Mouse (Mus musculus) small intestine, adult 2 months (tissue): ENCODE measurements around the gene Rab11fip3. TPM values are rescaled to one million over a fixed set of nuclear protein-coding genes. Genes with fewer than 3 reads are reported as not detected.

Source experiments
- H3K27ac ChIP-seq: fragments of 200-500 bp; 2 replicates; pipeline ENCODE4 v1.5.1; 2012; ENCODE audit warnings: low read depth, low read length, control low read depth, inconsistent platforms; ENCODE audit not compliant: insufficient read depth
- H3K27me3 ChIP-seq: fragments of 200-500 bp; 2 replicates; pipeline ENCODE4 v1.6.1; 2012; ENCODE audit warnings: mild to moderate bottlenecking, moderate library complexity, low read length, inconsistent platforms; ENCODE audit not compliant: control insufficient read depth, insufficient read depth
- H3K36me3 ChIP-seq: fragments of 200-500 bp; 2 replicates; pipeline ENCODE4 v1.6.1; 2012; ENCODE audit warnings: mild to moderate bottlenecking, low read length, control low read depth, inconsistent platforms; ENCODE audit not compliant: control insufficient read depth, insufficient read depth
- H3K4me1 ChIP-seq: fragments of 200-500 bp; 2 replicates; pipeline ENCODE4 v1.6.1; 2012; ENCODE audit warnings: low read length, inconsistent platforms, mixed read lengths; ENCODE audit not compliant: control insufficient read depth, insufficient read depth, insufficient read length
- H3K4me3 ChIP-seq: fragments of 200-500 bp; 2 replicates; pipeline ENCODE4 v1.5.1; 2012; ENCODE audit warnings: low read depth, mild to moderate bottlenecking, control low read depth, inconsistent platforms, low read length, moderate library complexity
- CTCF ChIP-seq: fragments of 200-500 bp; IDR thresholded peaks from 2 replicates; pipeline ENCODE4 v1.5.1; 2012; ENCODE audit warnings: low read depth, mild to moderate bottlenecking, control low read depth, inconsistent platforms, low read length, moderate library complexity, mixed read lengths; ENCODE audit not compliant: insufficient replicate concordance, insufficient read length; ENCODE audit errors: extremely low read depth
- POLR2A ChIP-seq: fragments of 200-500 bp; IDR thresholded peaks from 2 replicates; pipeline ENCODE4 v1.6.1; 2012; ENCODE audit warnings: low read depth, mild to moderate bottlenecking, control low read depth, inconsistent platforms, low read length, moderate library complexity
- WGBS: fragments of 180-500 bp; shearing (Covaris S2); methylation state at CpG from one replicate; pipeline ENCODE4 v1.1.7; 2018; 5-methylcytosine and 5-hydroxymethylcytosine counted together
- polyA plus RNA-seq: library from polyadenylated mRNA; depleted of rRNA; stranded (reverse); fragments of >200 nt; gene quantifications from 2 replicates; pipeline ENCODE4 v1.2.3, GENCODE M21; 2012

Gene Rab11fip3
- polyA plus RNA-seq, 1 experiment, result 116 TPM

DNA sequence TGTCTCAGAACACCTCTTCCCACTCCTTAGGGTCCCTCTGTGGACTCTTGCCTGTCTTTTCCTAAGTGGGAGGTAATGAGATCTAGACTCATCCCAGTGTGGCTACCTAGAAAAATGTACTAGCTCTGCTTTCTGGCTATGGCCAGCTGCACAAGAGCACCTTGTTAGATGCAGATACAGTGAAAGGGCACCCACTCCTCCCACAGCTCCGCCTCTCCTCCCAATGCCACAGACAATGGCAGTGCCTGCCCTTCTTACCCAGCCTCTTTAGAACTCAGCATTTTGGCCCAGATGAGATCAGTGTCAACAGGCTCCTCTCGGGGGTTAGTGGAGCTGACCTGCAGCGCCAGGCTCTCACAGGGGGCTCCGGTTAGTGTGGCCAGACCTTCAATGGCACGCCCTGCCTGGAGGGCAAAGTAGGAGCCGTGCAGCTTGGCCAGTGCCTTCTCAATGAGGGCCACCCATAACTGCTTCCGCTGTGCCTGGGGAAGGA lies 106.9 kb downstream of the Rab11fip3 start:
- 97% methylated on average over 7 of the region's 7 CpGs for WGBS

DNA sequence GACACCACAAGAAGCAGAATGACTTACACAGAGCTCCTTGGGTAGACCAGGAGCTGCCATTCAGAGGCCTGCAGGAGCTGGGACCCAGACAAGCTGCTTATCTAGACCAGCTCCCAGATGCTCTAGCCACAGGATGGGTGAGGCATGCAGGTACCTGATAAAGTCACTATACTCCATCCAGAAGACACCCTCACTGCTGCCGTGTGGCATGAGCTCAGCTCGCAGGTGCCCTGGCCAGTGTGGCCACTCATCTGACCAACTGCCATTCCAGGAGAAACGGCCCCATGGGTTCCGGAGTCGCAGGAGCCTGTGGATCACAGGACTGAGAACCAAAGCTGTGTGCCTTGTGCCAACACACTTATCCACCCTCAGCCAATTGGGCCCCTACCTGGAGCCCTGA lies 107.8 kb downstream of the Rab11fip3 start:
- no peak for TF ChIP-seq POLR2A
- TF ChIP-seq CTCF, result no peak
- peaks cover 36% of the 10 kb centered on the region for H3K36me3 ChIP-seq
- H3K4me1 ChIP-seq, result no peaks in the 10 kb centered on the region
- H3K4me3 ChIP-seq, result no peak overlapping the region
- no peak overlapping the region for H3K27ac ChIP-seq
- WGBS, result 93% methylated on average over 5 of the region's 5 CpGs
- H3K27me3 ChIP-seq, result no peaks in the 10 kb centered on the region

More for the DNA sequence above, 106.9 kb downstream of the Rab11fip3 start:
- H3K4me3 ChIP-seq, result no peak overlapping the region
- H3K36me3 ChIP-seq, result peaks cover 36% of the 10 kb centered on the region
- TF ChIP-seq CTCF (no peak), POLR2A (no peak)
- no peaks in the 10 kb centered on the region for H3K4me1 ChIP-seq
- no peak overlapping the region for H3K27ac ChIP-seq
- no peaks in the 10 kb centered on the region for H3K27me3 ChIP-seq

DNA sequence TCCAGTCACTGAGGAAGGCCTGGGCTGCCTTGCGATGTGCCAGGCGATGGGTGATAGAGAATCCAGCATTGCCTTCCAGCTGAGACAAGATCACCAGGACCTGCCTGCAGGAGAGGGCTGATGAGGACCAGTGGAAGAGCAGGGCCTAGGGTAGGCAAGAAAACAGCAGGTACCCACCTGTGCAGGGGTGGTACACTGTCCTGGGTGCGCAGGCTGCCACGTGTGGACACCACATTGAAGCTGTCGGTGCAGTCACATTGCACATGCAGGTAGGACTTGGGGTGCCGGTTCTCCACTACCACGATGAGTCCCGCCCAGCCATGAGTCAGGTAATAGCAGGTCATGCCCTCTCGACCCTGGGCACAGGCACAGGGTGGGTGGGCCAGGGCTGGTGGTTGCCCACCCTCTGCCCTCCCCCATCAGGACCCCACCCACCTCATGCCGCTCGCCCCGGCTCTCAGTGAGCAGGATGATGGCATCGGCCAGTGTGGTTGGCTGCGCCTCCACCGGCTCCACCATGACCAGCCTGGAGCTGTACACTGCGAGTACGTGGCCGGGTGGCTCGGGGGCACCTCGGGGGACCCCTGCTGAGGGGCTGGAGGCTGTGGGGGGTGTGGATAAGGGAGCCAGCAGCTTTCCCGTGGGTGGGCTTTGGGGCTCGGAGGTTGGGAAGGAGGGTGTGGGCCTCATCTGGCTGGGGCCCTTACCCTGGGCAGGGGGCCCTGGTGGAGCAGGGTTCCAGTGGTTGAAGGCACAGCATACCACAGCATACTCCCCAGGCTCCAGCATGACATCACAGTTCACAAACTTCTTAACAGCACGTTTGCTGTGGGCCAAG lies 109.5 kb downstream of the Rab11fip3 start:
- H3K4me3 ChIP-seq, result no peak overlapping the region
- WGBS, result 91% methylated on average over 23 of the region's 23 CpGs
- no peak for TF ChIP-seq CTCF
- TF ChIP-seq POLR2A, result no peak
- H3K27me3 ChIP-seq, result no peaks in the 10 kb centered on the region
- no peak overlapping the region for H3K27ac ChIP-seq
- H3K36me3 ChIP-seq, result peaks cover 33% of the 10 kb centered on the region
- H3K4me1 ChIP-seq, result no peaks in the 10 kb centered on the region

DNA sequence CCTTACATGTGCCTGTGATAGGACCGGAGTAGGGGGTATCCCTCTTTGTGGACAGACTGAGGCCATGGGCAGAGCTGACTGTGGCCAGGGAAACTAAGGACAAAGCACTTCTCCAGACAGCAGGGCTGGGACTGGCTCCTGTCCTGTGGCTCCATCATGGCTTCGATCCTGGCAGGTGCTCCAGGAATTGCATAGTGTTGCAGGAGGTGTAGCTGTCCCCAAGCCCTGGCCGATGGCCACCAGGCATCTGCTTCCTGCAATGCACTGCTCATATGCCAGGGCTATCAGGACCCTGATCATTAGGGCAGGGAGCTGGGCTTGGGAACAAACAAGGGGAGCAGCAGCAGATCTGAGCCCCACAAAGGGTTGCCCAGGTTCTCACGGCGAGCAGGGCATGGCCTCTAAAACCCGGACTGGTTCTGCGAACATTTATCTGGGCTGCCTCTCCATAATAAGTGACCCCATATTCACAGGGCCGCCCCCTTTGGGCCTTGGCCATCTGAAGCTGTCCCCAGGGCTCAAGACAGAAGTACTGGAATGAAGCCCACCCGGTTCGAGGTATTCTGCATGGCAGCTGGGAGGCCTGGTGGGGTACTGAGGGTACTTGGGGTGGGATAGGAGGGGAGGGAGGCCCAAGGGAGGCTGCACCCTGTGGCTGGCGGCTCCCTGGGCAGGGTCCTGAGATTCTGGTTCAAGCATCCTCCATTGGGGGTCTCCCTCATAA lies 110.4 kb downstream of the Rab11fip3 start:
- TF ChIP-seq POLR2A (no peak), CTCF (no peak)
- Histone ChIP-seq H3K27ac (no peak overlapping the region), H3K27me3 (no peaks in the 10 kb centered on the region), H3K4me3 (no peak overlapping the region), H3K36me3 (peaks cover 28% of the 10 kb centered on the region), H3K4me1 (no peaks in the 10 kb centered on the region)
- 93% methylated on average over 11 of the region's 11 CpGs for WGBS

DNA sequence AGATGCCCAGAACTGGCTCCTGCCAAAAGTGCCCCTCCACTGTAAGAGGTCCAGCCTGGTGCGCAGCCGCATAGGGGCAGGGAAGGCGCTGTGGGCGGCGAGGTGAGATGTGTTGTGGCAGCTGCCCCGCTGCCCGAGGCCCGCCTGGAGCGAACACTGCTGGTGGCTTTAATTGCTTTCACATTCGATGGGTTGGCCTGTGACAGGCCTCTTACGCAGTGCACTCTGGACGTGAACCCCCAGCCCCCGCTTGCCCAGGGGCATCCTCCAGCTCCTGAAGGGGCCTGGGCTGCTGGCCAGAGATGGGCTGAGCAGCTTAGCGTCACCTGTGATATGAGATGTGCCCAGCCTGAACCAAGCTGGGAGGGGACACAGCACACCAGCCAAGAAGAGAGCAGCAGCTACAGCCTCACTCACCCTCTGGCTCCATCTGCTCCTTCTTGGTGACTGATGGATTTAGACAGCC lies 111.7 kb downstream of the Rab11fip3 start:
- Histone ChIP-seq H3K27me3 (no peaks in the 10 kb centered on the region; the same call in 1 of the 2 replicates), H3K36me3 (peaks cover 22% of the 10 kb centered on the region), H3K4me3 (no peak overlapping the region), H3K27ac (no peak overlapping the region), H3K4me1 (no peaks in the 10 kb centered on the region)
- no peak for TF ChIP-seq POLR2A
- WGBS, result 84% methylated on average over 14 of the region's 14 CpGs

DNA sequence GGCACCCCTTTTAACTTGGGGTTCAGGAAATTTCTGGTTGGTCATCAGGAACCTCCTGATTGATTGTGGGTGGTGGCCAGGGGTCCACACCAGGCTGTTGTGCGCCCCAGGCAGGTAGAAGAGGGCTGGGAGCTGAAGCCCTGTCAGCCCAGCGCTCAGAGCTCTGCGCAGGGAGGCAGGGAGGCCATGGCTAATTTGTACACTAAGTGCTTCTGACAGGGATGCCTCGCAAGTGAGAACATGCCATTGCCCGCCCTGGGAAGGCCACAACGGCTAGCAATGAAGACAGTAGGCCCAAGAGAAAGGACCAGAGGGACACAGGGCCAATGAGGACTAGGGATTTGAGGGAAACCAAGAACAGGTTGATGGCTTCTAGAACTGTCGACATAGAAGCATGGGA lies 112.7 kb downstream of the Rab11fip3 start:
- no peak overlapping the region for H3K27ac ChIP-seq
- H3K4me3 ChIP-seq, result no peak overlapping the region
- H3K36me3 ChIP-seq, result peaks cover 20% of the 10 kb centered on the region
- H3K27me3 ChIP-seq, result peaks cover 7% of the 10 kb centered on the region
- no peak for TF ChIP-seq POLR2A
- TF ChIP-seq CTCF, result no peak
- no peaks in the 10 kb centered on the region; the same call in 1 of the 2 replicates for H3K4me1 ChIP-seq
- 83% methylated on average over 7 of the region's 7 CpGs for WGBS

DNA sequence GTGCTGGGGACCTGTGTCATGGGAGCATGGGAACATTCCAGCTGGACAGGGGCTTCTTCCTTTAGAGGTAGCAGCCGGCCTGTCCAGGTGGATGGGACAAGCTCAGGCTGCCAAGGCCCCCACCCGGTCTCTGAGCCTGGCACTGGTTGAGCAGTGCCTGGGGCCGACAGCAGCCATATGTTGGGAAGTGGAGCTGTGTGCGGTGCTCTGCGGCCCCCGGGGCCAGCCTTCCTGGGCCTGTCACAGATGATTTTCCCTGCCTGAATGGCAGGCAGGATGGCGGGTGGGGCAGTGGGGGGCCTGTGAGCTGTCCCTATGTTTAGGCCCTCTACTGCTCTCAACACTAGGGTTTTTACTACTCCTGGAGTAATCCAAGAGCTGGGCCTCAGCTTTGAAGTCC lies 113.2 kb downstream of the Rab11fip3 start:
- H3K4me1 ChIP-seq, result no peaks in the 10 kb centered on the region; the same call in 1 of the 2 replicates
- peaks cover 11% of the 10 kb centered on the region for H3K27me3 ChIP-seq
- peaks cover 18% of the 10 kb centered on the region for H3K36me3 ChIP-seq
- TF ChIP-seq POLR2A (no peak), CTCF (no peak)
- no peak overlapping the region for H3K27ac ChIP-seq
- H3K4me3 ChIP-seq, result no peak overlapping the region
- WGBS, result 69% methylated on average over 7 of the region's 7 CpGs
